ENCODE assay signal across 18 mouse cellular contexts in genomic region chr5:112101739-112102590, GRCm38 (mm10).
DNase-seq lines count a peak whose midpoint lies in the region; ATAC-seq and TF ChIP-seq lines count a peak whose summit lies in the region.
"Had no signal": no experiment of that assay in that cellular context is flagged by ENCODE, and none has a peak within 500 bp of the region (broad histone marks: within the 10 kb centered on the region; RNA-seq: fewer than 3 reads in every experiment).

No protein-coding gene starts in this region.

- H3K9me3 ChIP-seq in forebrain, embryonic 15.5 days: no peaks in the 10 kb centered on the region
- H3K9me3 ChIP-seq in forebrain, embryonic 10.5 days: no peaks in the 10 kb centered on the region
- H3K9me3 ChIP-seq: embryonic facial prominence, embryonic 13.5 days; heart, embryonic 15.5 days; hindbrain, embryonic 12.5 days; intestine, embryonic 15.5 days; limb, embryonic 15.5 days; lung, embryonic 15.5 days had no signal

- H3K27ac ChIP-seq in forebrain, embryonic 15.5 days (replicated peaks): peak overlapping the region; percentile 77
- no peak overlapping the region for H3K27ac ChIP-seq in forebrain, embryonic 10.5 days
- peak overlapping the region; percentile 82 for H3K27ac ChIP-seq in bone marrow macrophage, adult 2 months (ENCODE audit: insufficient read depth, low read depth, low read length)
- H3K27ac ChIP-seq: embryonic facial prominence, embryonic 13.5 days; heart, embryonic 15.5 days; hindbrain, embryonic 12.5 days; intestine, embryonic 15.5 days; limb, embryonic 15.5 days; lung, embryonic 15.5 days had no signal

- peak; percentile 53 for ATAC-seq in forebrain, embryonic 15.5 days (replicated peaks)
- ATAC-seq: intestine, embryonic 15.5 days had no signal

- no peak overlapping the region for H3K9ac ChIP-seq in forebrain, embryonic 15.5 days (replicated peaks)
- H3K9ac ChIP-seq: embryonic facial prominence, embryonic 13.5 days; heart, embryonic 15.5 days; hindbrain, embryonic 12.5 days; intestine, embryonic 15.5 days; limb, embryonic 15.5 days; lung, embryonic 15.5 days had no signal

- H3K4me3 ChIP-seq in forebrain, embryonic 15.5 days: no peak overlapping the region
- H3K4me3 ChIP-seq in forebrain, embryonic 10.5 days: no peak overlapping the region
- H3K4me3 ChIP-seq in bone marrow macrophage, adult 2 months (ENCODE audit: insufficient read depth, low read length): peak overlapping the region; percentile 5; the same call in 1 of the 2 replicates
- H3K4me3 ChIP-seq: embryonic facial prominence, embryonic 13.5 days; heart, embryonic 15.5 days; hindbrain, embryonic 12.5 days; intestine, embryonic 15.5 days; limb, embryonic 15.5 days; lung, embryonic 15.5 days; myocyte had no signal

- peaks cover 27% of the 10 kb centered on the region for H3K4me1 ChIP-seq in forebrain, embryonic 15.5 days
- H3K4me1 ChIP-seq in forebrain, embryonic 10.5 days: peaks cover 14% of the 10 kb centered on the region
- peaks cover 15% of the 10 kb centered on the region for H3K4me1 ChIP-seq in bone marrow macrophage, adult 2 months (ENCODE audit: control insufficient read depth, insufficient read depth, low read length)
- H3K4me1 ChIP-seq: heart, embryonic 15.5 days; intestine, embryonic 15.5 days; limb, embryonic 15.5 days; lung, embryonic 15.5 days had no signal

- DNase-seq in forebrain, embryonic 10.5 days (ENCODE audit: extremely low spot score, low spot score): no peak
- DNase-seq in kidney, postnatal 14 days: peak; percentile 21
- no peak for DNase-seq in kidney, postnatal 25 days
- peak; percentile 2 for DNase-seq in lung, postnatal 25 days (ENCODE audit: low spot score)
- no peak for DNase-seq in thymus, adult 18-20 months
- DNase-seq in yolk sac, embryonic 10.5 days (ENCODE audit: low spot score): no peak
- DNase-seq: adrenal gland, adult 2 months; cerebellum, adult 18-20 months had no signal

- 48% methylated on average over 17 of the region's 17 CpGs for WGBS in forebrain, embryonic 15.5 days
- 84% methylated on average over 17 of the region's 17 CpGs for WGBS in forebrain, embryonic 10.5 days

- H3K36me3 ChIP-seq in forebrain, embryonic 15.5 days: no peaks in the 10 kb centered on the region
- H3K36me3 ChIP-seq in forebrain, embryonic 10.5 days (replicated peaks): no peaks in the 10 kb centered on the region
- H3K36me3 ChIP-seq: embryonic facial prominence, embryonic 13.5 days; heart, embryonic 15.5 days; hindbrain, embryonic 12.5 days; intestine, embryonic 15.5 days; limb, embryonic 15.5 days; lung, embryonic 15.5 days had no signal

- H3K27me3 ChIP-seq in forebrain, embryonic 15.5 days: no peaks in the 10 kb centered on the region
- H3K27me3 ChIP-seq in forebrain, embryonic 10.5 days (ENCODE audit: poor library complexity, severe bottlenecking): peaks cover 34% of the 10 kb centered on the region
- H3K27me3 ChIP-seq: intestine, embryonic 15.5 days; lung, embryonic 15.5 days had no signal

- TF ChIP-seq CTCF in bone marrow macrophage, adult 2 months (IDR thresholded peaks at IDR 0.05; ENCODE audit: low read depth, low read length): no peak

- no peak for TF ChIP-seq POLR2A in bone marrow macrophage, adult 2 months (IDR thresholded peaks at IDR 0.05; ENCODE audit: borderline replicate concordance, low read depth, low read length)

- no peak overlapping the region for H3K4me2 ChIP-seq in forebrain, embryonic 15.5 days (replicated peaks)
- H3K4me2 ChIP-seq: embryonic facial prominence, embryonic 13.5 days; heart, embryonic 15.5 days; hindbrain, embryonic 12.5 days; intestine, embryonic 15.5 days; limb, embryonic 15.5 days; lung, embryonic 15.5 days; midbrain, embryonic 11.5 days had no signal

Comparison
In these comparisons a context has a peak if more than half of its experiments do, and no peak if none do; other contexts are left out.
1. DNase-seq: peak in kidney, postnatal 14 days (single experiment) and lung, postnatal 25 days (single experiment); none in forebrain, embryonic 10.5 days (single experiment), kidney, postnatal 25 days (0 of 2), thymus, adult 18-20 months (0 of 2) and yolk sac, embryonic 10.5 days (single experiment).